Mouse (Mus musculus) activated CD4-positive, CD25-positive, alpha-beta regulatory T cell, adult 4 months (primary cell): ENCODE measurements around the gene Kirrel2. TPM values are rescaled to one million over a fixed set of nuclear protein-coding genes. Genes with fewer than 3 reads are reported as not detected.
A peak's percentile ranks its signal among the peaks of the same experiment; 100 is the strongest.

ENCODE experiments used
- ATAC-seq: one replicate; pipeline ENCODE4 v1.8.0; 2017
- polyA plus RNA-seq, 2 experiments: library from polyadenylated mRNA; unstranded; fragments of 100-300 nt; shearing (Covaris generic); gene quantifications; one replicate each; pipeline ENCODE4 v1.2.1; 2017

The Kirrel2 gene
- polyA plus RNA-seq, 2 experiments from 2014 or later = not detected

DNA sequence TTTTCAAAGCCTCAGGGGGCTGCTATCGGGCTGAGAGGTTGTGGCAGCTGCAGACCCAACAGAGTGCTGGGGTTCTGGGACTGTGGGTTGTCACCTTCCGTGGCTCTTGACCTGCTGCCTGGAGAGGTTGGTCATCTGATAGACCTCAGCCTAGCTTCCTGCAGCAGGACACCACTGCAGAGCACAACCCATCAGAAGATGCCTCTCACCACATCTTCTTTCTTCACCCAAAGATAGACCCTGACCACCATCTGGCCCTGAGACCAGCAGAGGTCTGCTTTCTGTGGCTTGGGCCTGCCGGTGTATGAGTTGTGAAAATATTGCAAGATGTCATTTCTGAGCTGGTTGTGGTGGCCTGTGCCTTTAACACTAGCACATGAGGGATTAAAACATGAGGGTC, 46.5 kb downstream of the Kirrel2 start:
- ATAC-seq = no peak

DNA sequence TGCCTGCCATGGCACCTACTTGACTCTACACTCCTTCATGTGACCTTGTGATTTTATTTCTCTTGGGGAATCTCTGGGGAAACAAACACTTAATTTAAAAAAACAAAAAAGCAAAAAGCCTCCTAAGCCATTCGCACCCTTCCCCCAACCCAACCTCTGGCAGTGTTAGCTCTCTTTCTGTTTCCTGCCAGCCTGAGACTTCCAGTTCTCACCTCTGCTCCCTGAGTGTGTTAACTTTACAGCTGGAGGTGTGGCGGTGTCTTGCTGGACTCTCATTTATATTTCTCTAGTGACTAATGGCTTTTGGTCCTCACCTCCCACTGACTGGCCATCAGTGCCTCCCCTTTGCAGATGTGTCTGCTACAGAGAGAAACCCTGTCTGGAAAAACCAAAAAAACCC, 47.7 kb downstream of the Kirrel2 start:
- ATAC-seq = no peak

DNA sequence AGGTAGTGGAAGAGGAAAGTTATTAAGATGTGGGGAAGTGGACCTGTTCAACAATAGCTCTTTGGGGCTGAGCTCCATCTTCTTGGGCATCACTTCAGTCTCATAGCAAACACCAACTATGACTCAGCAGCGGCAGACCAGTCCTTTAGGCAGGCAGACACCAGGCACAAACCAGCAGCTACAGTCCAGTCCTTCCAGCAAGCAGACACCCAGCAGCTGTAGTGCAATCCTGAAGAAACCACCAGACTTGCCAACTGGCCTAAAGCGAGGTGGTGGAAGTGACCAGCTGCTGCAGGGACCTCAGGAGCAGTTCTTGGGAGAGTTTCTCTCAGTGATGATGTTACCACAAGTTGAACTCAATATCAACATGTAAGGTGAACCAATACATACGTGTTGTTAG, 48.9 kb downstream of the Kirrel2 start:
- no peak for ATAC-seq

DNA sequence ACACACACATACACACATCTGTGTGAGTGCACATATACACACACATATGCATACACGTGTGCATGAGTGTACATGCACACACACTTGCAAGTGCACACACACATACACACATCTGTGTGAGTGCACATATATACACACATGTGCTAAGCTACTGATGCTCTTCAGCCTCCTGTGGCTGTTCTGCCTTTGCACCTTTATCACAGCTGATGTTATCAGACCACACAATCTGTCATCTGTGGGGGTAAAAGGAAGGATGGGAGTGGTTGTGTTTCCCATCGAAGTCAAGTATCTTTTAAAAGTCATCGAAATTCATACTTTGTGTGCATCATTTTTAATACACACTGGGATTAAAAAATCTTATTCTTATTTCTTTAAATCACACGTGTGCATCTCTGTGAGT, 55.1 kb downstream of the Kirrel2 start:
- peak; percentile 54 for ATAC-seq

DNA sequence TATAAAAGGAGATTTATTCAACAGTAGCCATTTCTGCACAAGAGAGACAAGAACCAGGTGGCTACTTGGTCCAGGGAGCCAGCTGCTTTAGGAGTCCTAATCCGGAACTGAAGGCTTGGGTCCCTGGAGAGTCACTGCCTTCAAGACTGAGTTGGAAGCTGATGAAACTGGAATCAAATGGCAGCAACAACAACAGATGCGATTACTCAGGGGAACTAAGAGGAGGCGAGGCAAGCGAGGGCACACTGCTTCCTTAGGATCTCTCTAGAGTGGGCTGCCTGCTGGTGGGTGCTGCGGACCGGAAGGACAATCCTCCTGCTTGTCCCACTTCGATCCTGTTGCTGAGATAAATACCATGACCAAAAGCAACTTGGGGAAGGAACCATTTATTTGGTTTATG, 57.8 kb downstream of the Kirrel2 start:
- ATAC-seq = no peak

Other genes with a start within 250 kb of the Kirrel2 start
- 10 to 100 TPM; 43.3 to 55.7 TPM for gene Polr2i, start 225.7 kb downstream of the Kirrel2 start, polyA plus RNA-seq
- gene Tbcb, start 225.4 kb downstream of the Kirrel2 start, polyA plus RNA-seq = 100 to 1,000 TPM; 124 to 138 TPM
- gene Ovol3, start 222.0 kb downstream of the Kirrel2 start, polyA plus RNA-seq = not detected
- gene Thap8, start 177.6 kb downstream of the Kirrel2 start, polyA plus RNA-seq = under 1 TPM; 0.33 to 0.48 TPM
- gene Wdr62, start 177.3 kb downstream of the Kirrel2 start, polyA plus RNA-seq = 1 to 10 TPM; 2.9 TPM
- gene Clip3, start 166.0 kb downstream of the Kirrel2 start, polyA plus RNA-seq = 1 to 10 TPM; 3.8 to 5.2 TPM
- 100 to 1,000 TPM; 121 to 130 TPM for gene Alkbh6, start 149.0 kb downstream of the Kirrel2 start, polyA plus RNA-seq
- gene Syne4, start 142.9 kb downstream of the Kirrel2 start, polyA plus RNA-seq = 1 to 10 TPM; 2.9 to 6.4 TPM
- not detected for gene E130208F15Rik, start 135.9 kb downstream of the Kirrel2 start, polyA plus RNA-seq
- gene Sdhaf1, start 133.8 kb downstream of the Kirrel2 start, polyA plus RNA-seq = 1 to 10 TPM; 4.2 to 8.5 TPM
- not detected for gene Lrfn3, start 94.9 kb downstream of the Kirrel2 start, polyA plus RNA-seq
- 1 to 10 TPM in 1 of 2 experiments, not detected in 1; 8.1 TPM for gene Tyrobp, start 43.9 kb downstream of the Kirrel2 start, polyA plus RNA-seq
- 100 to 1,000 TPM; 433 to 632 TPM for gene Hcst, start 37.8 kb downstream of the Kirrel2 start, polyA plus RNA-seq
- 10 to 100 TPM; 36.5 to 41.2 TPM for gene Nfkbid, start 36.0 kb downstream of the Kirrel2 start, polyA plus RNA-seq
- gene Aplp1, start 12.2 kb downstream of the Kirrel2 start, polyA plus RNA-seq = 1 to 10 TPM; 3.0 to 4.3 TPM
- gene Nphs1, start 625 bp upstream of the Kirrel2 start, polyA plus RNA-seq = under 1 TPM in 1 of 2 experiments, not detected in 1; 0.24 TPM
- gene Prodh2, start 35.9 kb upstream of the Kirrel2 start, polyA plus RNA-seq = not detected
- gene Arhgap33, start 77.4 kb upstream of the Kirrel2 start, polyA plus RNA-seq = 1 to 10 TPM; 1.0 to 1.1 TPM
- 1 to 10 TPM; 1.8 to 2.5 TPM for gene Hspb6, start 94.5 kb upstream of the Kirrel2 start, polyA plus RNA-seq
- 1 to 10 TPM; 2.5 to 4.8 TPM for gene Proser3, start 94.6 kb upstream of the Kirrel2 start, polyA plus RNA-seq
- gene Lin37, start 102.1 kb upstream of the Kirrel2 start, polyA plus RNA-seq = 100 to 1,000 TPM in 1 of 2 experiments, 10 to 100 TPM in 1; 93.6 to 106 TPM
- gene U2af1l4, start 105.6 kb upstream of the Kirrel2 start, polyA plus RNA-seq = 10 to 100 TPM; 55.1 to 58.9 TPM
- gene Gm49396, start 105.7 kb upstream of the Kirrel2 start, polyA plus RNA-seq = 10 to 100 TPM; 57.9 to 60.0 TPM
- 100 to 1,000 TPM; 279 to 335 TPM for gene Psenen, start 105.9 kb upstream of the Kirrel2 start, polyA plus RNA-seq
- 100 to 1,000 TPM; 162 to 234 TPM for gene Igflr1, start 107.7 kb upstream of the Kirrel2 start, polyA plus RNA-seq
- 10 to 100 TPM; 14.9 to 16.9 TPM for gene Kmt2b, start 131.0 kb upstream of the Kirrel2 start, polyA plus RNA-seq
- gene Zbtb32, start 141.2 kb upstream of the Kirrel2 start, polyA plus RNA-seq = 10 to 100 TPM; 15.8 to 19.7 TPM
- 1 to 10 TPM; 2.2 to 3.3 TPM for gene Upk1a, start 155.2 kb upstream of the Kirrel2 start, polyA plus RNA-seq
- gene Cox6b1, start 168.5 kb upstream of the Kirrel2 start, polyA plus RNA-seq = 100 to 1,000 TPM; 421 to 746 TPM
- gene Etv2, start 178.2 kb upstream of the Kirrel2 start, polyA plus RNA-seq = not detected
- gene Rbm42, start 192.6 kb upstream of the Kirrel2 start, polyA plus RNA-seq = 10 to 100 TPM; 25.6 to 37.9 TPM
- gene Haus5, start 207.3 kb upstream of the Kirrel2 start, polyA plus RNA-seq = 10 to 100 TPM; 20.0 to 20.4 TPM
- not detected for gene Pmis2, start 213.9 kb upstream of the Kirrel2 start, polyA plus RNA-seq
- not detected for gene 2200002J24Rik, start 241.2 kb upstream of the Kirrel2 start, polyA plus RNA-seq